Mouse (Mus musculus): Measurements from ENCODE around the gene Trim9.
A peak's percentile ranks its signal among the peaks of the same experiment; 100 is the strongest.

Trim9 gene

DNA sequence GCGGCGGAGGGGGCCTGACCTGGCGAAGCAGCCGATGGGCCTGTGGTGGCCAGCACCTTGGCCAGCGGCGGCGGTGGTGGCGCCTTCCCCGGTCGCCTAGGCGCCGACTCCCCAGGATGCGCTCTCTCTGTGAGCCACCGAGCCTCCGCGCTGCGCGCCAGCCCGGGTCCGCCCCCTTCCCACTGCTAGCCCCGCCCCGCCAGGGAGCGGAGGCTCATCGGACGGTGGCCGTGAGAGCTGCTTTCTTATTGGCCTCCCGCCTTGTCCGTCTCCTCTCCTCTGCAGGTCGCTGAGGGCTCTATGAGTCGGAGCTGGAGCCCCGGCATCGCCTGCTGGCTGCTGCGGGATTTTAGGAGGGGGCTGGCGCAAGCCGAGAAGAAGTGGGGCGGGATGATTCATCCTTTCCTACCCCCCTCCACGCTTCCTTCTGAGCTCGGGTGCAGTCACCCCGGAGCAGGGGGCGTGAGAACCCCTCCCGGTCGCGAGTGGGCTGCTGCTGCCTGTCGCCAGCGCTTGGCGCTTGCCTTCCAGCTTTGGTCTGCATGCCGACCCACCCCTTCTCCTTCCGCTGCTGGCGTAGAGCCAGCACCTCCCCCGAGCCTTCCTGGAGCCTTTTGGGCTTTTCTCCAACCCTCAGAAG lies at the start of gene Trim9:
Gene Trim9 (minus strand): TSS at position 413 of the 640 bp plus-strand sequence.
- peak; percentile 99 for DNase-seq (ENCODE audit: inconsistent ontology term)

DNA sequence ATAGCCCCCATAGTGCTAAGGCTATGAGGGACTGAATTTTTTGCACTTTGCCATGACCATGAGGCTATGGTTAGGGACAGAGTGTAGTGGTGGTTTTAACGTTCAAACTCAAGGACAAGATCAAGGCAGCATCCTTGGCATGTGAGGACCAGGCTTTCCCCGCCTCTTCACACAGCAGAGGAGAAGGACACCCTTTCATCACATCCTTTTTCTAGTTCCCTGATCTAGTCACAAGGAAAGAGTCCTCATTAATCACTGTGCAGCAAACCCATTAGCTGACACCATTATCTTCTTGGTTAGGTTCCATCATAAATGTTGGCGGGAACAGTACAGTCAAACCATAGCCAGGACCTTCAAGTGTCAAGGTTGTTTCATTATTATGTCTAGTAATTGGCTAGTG lies 47.6 kb upstream of the Trim9 start:
- DNase-seq (ENCODE audit: inconsistent ontology term), result no peak

DNA sequence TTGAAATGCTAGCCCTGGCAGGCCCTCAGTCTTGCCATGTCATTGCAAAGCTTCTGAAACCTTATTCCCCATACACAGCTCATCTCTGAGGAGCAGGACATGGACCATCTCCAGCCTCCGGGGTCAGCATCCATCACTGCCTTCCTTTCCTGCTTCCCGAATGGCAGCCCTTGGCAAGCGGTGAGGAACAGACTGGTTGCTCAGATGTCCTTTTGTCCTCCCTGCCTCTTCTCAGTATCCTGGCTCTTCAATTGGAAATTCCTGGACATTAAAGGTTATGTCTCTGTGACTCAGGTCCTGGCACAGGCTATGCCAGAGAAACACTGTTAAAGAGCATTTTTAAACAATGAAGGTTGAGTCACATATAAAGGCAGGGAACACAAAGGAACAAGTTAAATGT lies 43.8 kb upstream of the Trim9 start:
- DNase-seq (ENCODE audit: inconsistent ontology term), result peak; percentile 79

DNA sequence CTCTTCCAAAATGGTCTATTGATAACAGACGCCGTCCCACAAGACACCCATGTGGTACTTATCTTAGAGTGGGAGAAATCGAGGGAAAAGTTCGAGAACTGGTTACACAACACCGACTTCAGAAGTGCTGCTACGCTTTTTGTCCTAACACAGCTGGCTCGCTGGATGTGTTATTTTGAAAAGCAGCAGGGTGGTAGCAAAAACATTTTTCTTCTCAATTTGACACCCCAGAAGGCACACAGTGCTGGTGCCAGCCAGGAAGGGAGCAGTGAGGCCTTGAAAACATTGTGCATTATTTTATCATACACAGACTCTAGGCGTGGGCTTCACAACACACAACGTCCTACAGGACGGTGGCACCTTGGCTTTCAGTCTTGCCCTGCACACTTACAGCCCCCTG lies 27.6 kb upstream of the Trim9 start:
- DNase-seq (ENCODE audit: inconsistent ontology term), result no peak

DNA sequence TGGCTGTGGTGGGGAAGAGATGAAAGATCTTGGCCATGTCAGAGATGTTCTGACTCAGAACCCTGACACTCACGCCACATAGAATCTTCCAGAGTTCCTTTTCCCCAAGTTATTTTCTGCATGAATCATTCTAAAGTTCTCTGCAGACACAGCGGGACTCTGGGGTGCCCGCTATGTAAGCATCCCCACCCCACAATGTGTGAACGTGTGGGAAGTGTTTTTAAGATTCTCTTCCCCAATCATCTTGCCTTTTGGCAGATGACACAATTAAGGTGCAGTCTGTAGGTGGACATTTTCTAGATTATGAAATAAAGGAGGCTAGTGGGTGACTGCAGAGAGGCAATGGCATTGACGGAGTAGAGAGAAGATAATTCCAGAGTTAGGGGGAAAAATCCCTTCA lies 25.5 kb upstream of the Trim9 start:
- no peak for DNase-seq (ENCODE audit: inconsistent ontology term)

DNA sequence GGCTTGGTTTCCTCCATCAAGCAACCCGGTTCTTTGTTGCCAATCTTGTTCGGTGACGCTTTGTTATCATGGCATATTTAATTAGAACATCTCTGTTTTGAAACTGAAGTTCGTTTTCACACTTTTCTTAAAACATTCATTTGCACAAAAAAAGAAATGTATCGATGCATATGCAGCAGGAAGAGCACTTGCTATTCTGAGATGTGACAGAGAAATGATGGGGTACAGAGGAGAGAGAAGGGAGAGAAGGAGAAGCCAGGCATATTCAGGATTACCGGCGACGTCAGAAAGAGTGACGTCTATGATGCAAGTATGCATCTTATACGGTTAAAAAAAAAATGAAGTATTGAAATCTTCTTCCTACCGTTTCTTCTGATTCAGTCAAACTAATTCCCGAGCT lies 21.9 kb upstream of the Trim9 start:
- no peak for DNase-seq (ENCODE audit: inconsistent ontology term)

DNA sequence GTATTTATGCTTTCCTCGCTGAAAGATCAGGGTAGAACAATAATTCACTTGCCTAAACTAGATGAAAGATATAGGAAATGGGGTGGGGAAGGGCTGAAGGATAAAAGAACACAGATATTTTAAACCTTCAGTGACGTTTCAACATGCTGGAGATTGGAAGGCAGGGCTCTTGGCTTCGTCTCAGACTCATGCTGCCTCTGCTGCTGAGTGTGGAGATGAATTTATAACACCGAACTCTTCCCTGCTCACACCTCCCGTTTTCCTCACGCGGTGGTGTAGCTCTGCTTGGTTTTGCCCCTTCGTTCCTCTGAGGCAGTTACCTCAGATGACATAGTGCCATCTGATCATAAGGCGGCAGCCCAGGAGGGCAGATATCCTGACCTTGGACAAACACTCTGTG lies 21.4 kb upstream of the Trim9 start:
- no peak for DNase-seq (ENCODE audit: inconsistent ontology term)

DNA sequence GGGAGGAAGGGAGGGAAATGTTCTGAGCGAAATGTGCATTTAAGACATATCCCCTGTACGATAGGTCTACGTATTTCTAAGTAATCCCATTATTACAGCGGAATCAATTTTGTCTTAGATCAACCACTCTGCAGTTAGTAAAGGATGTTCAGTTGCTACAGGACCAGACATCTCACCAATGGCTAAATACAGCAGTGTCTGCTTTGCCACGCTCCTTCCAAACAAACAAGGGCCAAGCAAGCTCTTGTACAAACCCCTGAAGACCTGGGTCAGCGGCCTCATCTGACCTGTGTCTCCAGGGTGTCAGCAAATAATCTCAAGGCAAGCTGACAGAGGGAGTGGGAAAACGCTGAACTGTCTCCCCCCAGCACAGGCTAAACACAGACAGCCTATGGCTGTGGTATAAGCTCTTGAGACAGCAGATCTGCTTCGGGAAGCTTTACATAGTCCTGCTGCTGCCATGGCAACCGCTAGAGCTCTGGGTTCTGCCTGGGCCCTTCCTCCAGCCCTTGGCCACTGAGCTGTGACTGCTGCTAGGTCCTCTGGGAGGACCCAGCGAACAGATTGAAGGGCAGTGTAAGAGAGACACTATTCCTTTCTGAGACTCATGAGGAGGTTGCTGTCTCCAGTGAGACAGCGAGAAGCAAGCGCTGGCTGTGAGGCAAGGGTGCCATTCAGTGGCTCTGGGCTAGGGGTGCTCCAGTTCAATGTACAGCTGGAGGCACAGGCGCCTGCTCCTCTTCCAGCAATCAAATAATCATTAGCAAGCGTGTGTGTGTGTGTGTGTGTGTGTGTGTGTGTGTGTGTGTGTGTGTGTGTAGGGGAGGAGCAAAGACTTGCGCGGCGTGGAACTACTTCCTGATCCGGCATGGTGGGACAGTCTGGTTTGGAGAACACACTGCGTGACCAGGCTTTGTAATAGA lies 20.2 kb upstream of the Trim9 start:
- DNase-seq (ENCODE audit: inconsistent ontology term), result peak; percentile 48

DNA sequence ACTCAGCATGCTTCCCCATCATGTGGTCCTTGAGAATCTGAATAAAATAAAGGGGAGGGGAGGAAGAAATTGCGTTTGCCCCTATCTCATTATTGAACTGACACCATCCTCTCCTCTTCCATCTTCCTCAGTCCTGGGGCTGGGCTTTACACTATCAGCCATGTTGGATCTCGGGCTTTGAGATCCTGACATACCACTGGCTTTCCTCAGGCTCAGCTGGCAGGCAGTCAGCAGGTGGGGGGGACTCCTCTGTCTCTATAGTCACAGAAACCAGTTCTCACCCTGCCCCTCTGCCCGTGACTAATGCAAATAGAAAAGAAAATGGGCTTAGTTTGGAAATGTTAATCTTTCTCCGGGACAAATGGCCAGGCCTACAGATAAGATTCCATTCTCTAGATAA lies 15.6 kb upstream of the Trim9 start:
- peak; percentile 66 for DNase-seq (ENCODE audit: inconsistent ontology term)

DNA sequence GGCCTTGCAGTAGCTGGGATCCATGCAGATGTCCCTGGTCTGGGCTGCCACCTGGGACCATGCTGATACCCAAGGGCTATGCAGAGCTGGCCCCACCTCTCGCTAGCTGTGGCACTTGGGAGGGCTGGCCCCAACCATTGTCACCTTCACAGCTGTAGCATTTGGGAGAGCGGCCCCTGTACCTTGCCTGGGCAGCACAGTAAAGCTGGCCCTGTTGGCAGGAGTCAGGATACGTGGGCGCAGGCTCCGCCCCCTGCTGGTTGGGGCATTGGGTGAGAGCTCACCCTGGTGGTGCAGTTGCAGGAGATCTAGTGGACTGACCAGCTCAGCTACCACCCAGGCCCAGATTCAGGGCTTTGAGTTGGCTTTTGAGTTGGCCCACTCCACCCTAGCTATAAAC lies 12.9 kb upstream of the Trim9 start:
- DNase-seq (ENCODE audit: inconsistent ontology term), result no peak

DNA sequence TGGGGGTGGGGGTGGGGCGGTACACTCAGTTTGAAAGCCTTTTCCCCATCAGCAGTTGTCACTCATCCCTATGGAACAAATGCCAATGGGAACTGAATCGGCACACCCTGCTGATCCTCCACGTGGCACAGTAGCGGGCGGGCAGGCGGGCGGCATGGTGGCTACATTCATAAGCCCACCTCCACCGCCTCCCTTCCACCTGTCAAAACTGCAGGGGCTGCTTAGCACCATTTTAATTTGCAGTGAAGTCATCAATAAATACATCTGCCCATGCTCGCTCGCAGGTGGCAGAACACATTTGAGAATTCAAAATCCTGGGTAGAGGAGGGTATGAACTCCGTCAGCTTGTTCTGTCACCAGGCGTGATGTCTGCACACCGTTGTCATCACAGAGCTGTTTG lies 12.0 kb upstream of the Trim9 start:
- no peak for DNase-seq (ENCODE audit: inconsistent ontology term)

DNA sequence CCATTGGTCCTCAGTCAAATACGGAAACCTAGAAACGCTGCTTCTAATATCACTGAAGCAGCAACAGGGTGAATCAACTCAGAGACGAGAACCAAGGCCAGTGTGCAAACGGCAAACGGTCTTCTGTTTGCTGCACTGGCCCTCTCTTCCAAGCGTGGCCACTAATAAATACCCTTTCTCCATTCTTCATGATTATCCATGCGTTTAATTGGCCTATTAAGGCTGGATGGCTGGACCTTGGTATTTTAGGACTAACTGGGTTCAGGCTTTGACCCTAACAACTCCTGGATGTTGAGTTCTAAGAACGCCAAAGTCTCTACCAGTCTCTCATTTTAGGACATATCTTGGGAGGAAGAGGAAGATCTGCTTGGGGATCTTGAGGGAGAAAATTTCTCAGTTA lies 7.5 kb upstream of the Trim9 start:
- DNase-seq (ENCODE audit: inconsistent ontology term), result peak; percentile 93

DNA sequence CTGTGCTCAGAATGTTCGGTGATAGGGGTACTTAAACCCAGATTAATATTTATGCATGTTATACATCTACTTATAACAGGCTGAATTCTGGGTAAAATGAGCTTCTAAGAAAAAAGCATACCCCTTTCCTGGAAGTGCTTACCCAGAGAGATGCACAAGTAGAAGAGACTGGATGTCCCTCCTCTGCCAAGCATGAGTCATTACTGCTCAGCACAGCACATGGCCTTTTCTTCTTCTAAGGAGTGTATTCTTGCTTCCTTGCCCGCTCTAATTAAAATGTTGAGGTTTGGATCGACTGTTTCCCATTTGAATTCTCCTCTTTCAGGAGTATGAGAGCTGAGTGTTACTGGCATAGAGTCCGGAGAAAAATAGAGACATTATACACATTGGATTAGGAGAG lies 3.1 kb upstream of the Trim9 start:
- DNase-seq (ENCODE audit: inconsistent ontology term), result peak; percentile 83

DNA sequence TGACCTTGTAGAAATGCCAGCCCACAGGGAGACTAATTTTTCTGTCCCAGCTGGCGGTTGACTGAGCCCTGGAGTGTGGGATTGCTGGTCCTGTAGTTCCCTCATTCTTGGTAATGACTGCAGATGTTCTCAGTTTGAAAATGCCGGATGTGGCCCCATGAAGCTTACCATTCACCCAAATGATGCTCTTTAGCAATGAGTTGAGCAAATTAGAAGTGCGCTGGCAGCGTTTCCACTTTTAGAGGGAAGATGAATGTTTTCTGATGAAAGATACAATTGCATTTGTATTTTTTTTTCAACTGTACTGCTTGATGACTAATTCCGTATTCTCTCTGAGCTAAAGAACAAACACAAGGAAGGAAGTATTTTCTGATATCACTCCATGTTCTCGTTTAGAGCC lies 2.4 kb upstream of the Trim9 start:
- no peak for DNase-seq (ENCODE audit: inconsistent ontology term)

DNA sequence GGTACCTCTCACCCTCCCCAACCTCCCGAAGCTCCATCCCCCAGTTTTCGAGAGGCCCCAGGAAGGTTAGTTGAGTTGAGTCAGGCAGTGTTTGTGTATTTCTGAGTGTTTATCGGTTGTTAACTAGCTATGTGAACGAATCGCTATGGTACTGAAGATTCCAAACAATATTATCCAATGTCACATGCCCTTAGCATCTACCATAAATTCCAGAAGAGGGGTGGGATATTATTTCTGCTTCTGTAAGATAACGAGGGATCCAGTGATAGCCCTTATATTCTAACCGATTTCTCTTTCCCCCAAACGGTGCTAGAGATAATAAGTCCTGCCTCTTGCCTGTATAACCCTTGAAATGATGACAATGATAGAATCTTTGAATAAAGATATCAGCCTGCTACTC lies 612 bp upstream of the Trim9 start:
- no peak for DNase-seq (ENCODE audit: inconsistent ontology term)

DNA sequence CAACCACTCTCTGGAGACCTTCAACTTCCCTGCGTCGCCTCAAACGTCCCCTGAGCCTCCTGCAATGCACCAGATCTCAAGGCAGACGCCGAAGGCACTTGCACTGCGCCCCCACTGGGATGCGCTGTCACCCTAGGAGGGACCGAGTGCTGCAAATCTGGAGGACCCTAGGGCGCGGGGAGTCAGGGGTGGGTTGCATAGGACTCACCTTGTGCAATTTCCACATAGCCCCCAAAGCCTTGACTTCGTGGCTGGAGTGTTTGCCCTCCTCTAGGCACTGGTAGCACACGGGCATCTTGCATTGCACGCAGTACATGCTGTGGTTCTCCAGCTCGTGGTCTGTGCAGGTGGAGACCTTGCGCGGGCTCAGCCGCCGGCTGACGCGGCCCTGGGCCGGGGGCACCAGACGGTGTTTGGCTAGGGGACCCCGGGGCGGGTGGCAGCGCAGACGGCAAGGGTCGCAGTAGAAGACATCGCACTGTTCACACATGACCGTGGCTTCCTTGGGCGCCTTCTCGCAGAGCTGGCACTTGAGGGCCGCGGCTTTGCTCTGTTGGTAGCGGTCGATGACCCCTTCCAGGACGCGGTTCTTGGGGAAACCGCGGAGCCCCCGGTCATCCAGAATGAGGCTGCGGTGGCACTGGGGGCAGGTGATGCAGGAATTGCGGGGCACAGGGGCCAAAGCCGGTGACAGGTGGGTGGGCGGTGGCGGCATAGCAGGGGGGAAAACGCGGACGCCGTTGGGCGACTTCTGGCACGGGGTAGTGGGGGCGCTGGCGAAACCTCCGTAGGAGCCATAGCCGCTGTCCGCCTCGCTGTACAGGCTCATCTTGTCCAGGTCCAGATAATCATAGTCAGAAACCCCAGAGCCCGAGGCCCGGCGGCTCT lies 1.0 kb downstream of the Trim9 start:
- peak; percentile 67 for DNase-seq (ENCODE audit: inconsistent ontology term)

DNA sequence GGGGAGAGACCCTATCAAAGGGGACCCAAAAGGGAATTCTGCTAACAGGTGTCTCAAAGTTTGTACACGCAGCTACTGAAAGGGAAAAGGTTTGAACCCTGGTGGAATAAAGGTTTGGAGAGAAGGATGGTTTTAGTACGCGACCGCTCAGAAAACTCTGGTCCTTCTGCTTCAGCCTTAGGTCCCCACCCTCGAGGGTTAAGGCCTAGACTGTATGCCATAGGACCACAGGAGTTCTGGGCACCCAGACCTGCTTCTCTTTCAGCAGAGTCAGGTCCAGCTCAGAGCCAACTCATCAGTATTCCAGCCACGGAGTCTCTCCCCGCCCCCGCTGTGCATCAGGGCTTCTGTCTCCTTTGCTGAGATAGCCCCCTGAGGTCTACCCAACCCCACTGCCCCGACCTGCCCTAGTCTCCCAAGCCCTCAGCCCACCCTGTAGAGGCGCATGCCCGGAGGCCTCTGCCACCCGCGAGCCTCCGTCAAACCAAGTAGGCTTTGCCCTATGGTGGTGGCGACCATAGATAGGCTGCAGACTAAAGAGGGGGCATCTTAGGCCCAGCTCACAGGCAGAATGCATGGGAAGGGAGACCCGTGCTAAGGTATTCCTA lies 1.8 kb downstream of the Trim9 start:
- peak; percentile 27 for DNase-seq (ENCODE audit: inconsistent ontology term)

DNA sequence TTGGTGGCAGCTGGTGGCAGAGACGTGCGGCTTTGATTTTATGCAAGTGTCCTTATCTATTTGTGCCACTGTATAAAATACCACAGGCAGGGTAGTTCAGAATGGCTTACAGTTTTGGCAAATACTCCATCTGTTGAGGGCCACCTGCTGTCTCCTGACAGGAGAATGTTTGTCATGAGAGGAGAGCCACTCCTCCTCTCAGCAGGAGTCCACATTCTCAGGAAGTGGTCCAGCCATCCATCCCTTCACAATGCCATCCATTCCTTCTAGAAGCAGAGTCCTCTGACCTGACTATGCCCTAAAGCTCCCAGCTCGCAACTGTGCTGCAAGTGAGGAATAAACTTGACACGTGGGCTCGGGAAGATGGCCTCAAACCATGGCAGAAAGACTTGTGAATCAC lies 12.2 kb downstream of the Trim9 start:
- peak; percentile 87 for DNase-seq (ENCODE audit: inconsistent ontology term)

DNA sequence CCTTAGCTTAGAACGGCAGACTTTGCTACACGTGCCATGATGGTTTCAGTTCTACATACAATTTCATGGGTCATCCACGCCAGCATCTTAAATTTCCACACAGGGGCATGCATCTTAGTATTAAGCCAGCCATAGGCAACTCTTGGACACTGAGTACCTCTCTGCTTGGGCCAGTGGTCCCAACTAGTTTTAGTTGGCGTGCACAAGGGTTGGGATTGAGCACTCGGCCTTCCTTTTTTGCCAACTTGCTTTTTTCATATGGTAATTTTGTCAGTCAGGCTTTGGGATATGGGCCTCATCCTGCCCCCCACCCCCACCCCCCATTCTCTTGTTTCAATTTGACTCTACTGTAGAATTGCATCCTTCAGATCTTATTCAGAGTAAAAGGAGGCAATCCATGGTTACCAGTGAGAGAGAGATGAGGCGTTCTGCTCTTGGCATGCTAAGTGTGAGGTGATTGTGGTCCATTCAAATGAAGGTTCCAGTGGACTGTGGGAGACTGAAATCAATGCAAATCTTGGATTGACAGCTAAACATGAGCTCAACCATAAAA lies 14.1 kb downstream of the Trim9 start:
- no peak for DNase-seq (ENCODE audit: inconsistent ontology term)

DNA sequence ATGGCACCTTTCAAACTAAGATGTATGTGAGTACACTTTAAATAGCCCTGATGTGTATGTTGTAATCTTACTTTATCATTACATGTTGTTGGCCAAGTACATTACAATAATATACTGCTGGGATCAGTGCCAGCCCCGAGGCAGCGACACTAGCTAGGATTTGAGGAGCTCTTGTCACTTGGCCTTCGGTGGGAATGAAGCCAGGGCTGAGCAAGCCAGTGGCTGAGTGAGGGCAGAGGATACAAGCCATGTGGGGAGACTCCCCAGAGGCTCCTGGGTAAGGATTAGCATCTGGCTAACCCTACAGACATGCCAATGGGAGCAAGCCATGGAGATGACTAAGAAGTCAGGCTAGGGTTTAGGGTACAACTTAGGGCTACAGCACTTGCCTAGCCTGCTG lies 18.4 kb downstream of the Trim9 start:
- no peak for DNase-seq (ENCODE audit: inconsistent ontology term)

DNA sequence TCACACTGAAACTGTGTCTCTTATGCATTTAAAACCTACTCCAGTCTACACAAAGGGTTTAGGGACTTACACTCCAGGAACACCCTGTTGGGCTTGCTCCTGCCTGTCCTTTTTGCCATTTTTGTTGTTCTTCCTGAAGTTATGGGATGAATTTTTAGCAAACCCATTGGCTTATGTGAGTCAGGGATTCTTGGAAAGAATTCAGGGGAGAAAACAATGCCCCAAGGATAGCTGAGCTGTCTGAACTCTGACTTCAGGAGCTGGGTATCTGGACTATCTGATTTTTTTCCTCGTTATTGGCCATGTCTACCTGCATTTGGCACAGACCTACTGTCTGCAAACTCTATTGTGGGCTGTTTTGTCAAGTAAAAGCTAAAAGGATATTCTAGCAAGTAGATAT lies 20.5 kb downstream of the Trim9 start:
- DNase-seq (ENCODE audit: inconsistent ontology term), result peak; percentile 70

DNA sequence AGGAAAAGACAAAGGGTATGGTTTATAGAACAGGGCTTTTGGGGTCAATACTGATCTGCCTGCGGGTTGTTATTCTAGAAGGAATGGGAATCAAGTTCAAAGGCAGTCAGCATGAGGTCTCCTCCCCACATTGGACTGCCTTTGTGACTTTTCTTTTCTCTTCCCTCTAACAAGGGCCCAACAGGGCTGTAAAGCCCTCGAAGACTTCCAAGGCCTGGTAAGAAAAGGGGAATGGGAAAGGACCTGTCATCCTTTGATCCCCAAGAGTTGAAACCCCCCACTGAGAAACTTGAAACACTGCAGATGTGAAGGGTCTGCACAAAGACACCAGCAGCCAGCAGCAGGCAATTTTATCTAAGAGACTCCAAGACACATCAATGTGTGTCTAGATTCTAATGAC lies 21.0 kb downstream of the Trim9 start:
- no peak for DNase-seq (ENCODE audit: inconsistent ontology term)
